Mouse (Mus musculus): ENCODE measurements around the gene Slc44a1. TPM values are rescaled to one million over a fixed set of nuclear protein-coding genes. Genes with fewer than 3 reads are reported as not detected.

Gene Slc44a1
- polyA plus RNA-seq, 1 experiment from 2014 or later, result 15.9 TPM

DNA sequence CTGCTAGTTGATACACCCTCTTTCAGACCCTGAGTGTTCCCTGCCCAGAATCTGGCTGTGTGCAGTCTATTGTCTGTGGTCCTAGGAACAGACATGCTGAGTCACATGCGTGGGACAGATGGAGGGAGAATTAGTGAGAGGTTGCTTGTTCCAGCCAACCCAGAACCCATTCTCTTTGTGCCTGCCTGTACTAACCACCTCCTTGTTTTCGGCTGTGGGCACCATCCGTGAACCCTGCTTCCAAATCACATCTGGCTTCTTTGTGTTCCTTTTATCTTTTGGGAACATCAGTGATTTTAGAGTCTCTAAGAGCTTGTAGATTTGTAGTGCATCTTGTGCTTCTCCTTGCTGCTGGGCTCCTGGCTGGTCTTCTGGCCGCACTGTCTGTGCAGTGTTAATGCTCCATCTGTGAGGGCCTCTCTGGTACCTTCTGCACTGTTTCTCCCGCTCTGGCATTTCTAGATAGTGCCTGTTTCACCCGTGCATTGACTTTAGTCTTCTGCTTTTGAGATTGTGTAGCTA is 75.9 kb downstream of the Slc44a1 start:
- Histone ChIP-seq H3K4me1 (replicated peaks) (peaks cover 44% of the 10 kb centered on the region), H3K9me3 (replicated peaks) (no peaks in the 10 kb centered on the region), H3K36me3 (no peaks in the 10 kb centered on the region; the same call in 1 of the 2 replicates), H3K27ac (no peak overlapping the region), H3K4me2 (no peak overlapping the region), H3K27me3 (no peaks in the 10 kb centered on the region), H3K4me3 (no peak overlapping the region), H3K9ac (no peak overlapping the region)
- no peak for ATAC-seq (replicated peaks; ENCODE audit: insufficient number of reproducible peaks, insufficient read depth, low FRiP score, low read depth)
- 56% methylated on average over 6 of the region's 6 CpGs for WGBS

- no peaks in the 10 kb centered on the region for H3K27me3 ChIP-seq
- H3K4me3 ChIP-seq, result no peak overlapping the region
- H3K36me3 ChIP-seq, result no peaks in the 10 kb centered on the region; the same call in 1 of the 2 replicates
- H3K9ac ChIP-seq, result no peak overlapping the region
- WGBS, result 78% methylated on average over 2 of the region's 2 CpGs
- no peak overlapping the region for H3K4me2 ChIP-seq
- no peaks in the 10 kb centered on the region for H3K9me3 ChIP-seq (replicated peaks)
- no peak for ATAC-seq (replicated peaks; ENCODE audit: insufficient number of reproducible peaks, insufficient read depth, low FRiP score, low read depth)
- peaks cover 16% of the 10 kb centered on the region for H3K4me1 ChIP-seq (replicated peaks)
- no peak overlapping the region for H3K27ac ChIP-seq
These were observed 79.2 kb downstream of the Slc44a1 start for GRCm38 (mm10) chr4:53519429-53519828.

DNA sequence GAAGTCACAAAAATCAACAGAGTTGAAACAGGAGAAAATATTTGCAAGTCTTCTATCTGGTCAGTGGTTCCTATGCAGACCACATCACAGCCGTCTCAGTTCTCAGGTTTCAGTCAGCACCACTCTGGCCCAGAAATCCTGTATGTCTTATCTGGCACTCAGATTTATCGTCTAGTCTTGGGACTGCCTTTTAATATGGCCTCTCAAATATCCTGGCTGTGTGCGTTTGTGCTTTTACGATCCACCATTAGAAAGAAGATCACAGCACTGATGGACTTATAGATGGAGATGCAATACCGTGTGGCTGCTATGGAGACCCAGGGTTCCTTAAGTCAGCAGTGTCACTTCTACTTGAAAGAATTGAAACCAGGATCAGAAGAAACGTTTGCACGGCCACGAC is 80.8 kb downstream of the Slc44a1 start:
- Histone ChIP-seq H3K4me3 (no peak overlapping the region), H3K27ac (no peak overlapping the region), H3K4me2 (no peak overlapping the region), H3K4me1 (replicated peaks) (peaks cover 10% of the 10 kb centered on the region), H3K9ac (no peak overlapping the region), H3K27me3 (no peaks in the 10 kb centered on the region), H3K9me3 (replicated peaks) (no peaks in the 10 kb centered on the region), H3K36me3 (no peaks in the 10 kb centered on the region; the same call in 1 of the 2 replicates)
- WGBS, result 60% methylated on average over 8 of the region's 8 CpGs
- ATAC-seq (replicated peaks; ENCODE audit: insufficient number of reproducible peaks, insufficient read depth, low FRiP score, low read depth), result no peak

- Histone ChIP-seq H3K27ac (no peak overlapping the region), H3K9ac (no peak overlapping the region), H3K9me3 (replicated peaks) (no peaks in the 10 kb centered on the region), H3K4me2 (no peak overlapping the region), H3K4me3 (no peak overlapping the region), H3K27me3 (no peaks in the 10 kb centered on the region), H3K36me3 (no peaks in the 10 kb centered on the region; the same call in 1 of the 2 replicates), H3K4me1 (replicated peaks) (peaks cover 13% of the 10 kb centered on the region)
- no peak for ATAC-seq (replicated peaks; ENCODE audit: insufficient number of reproducible peaks, insufficient read depth, low FRiP score, low read depth)
- WGBS, result 57% methylated on average over 8 of the region's 8 CpGs
These were observed 82.4 kb downstream of the Slc44a1 start for GRCm38 (mm10) chr4:53522655-53523054.

DNA sequence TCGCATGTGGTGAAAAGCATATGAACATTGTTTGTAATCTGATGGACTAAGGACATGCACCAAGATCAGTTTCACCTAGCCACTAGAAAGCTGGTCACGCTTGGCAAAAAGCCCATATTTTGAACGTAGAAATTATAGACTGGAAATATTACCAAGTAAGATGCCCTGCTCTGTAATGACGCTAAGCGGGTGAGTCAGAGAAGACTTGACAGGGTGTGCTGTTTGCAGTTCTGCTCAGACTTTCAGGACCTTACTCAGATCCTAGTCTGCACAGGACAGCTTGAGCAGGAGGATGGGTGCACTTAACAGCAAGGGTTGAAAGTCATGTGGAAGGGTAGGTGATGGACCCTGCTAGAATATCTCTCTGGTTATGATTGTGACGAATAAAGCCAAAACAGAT is 85.3 kb downstream of the Slc44a1 start:
- no peaks in the 10 kb centered on the region for H3K27me3 ChIP-seq
- WGBS, result 79% methylated on average over 6 of the region's 6 CpGs
- peaks cover 13% of the 10 kb centered on the region for H3K4me1 ChIP-seq (replicated peaks)
- H3K9me3 ChIP-seq (replicated peaks), result no peaks in the 10 kb centered on the region
- H3K27ac ChIP-seq, result no peak overlapping the region
- H3K4me2 ChIP-seq, result no peak overlapping the region
- no peak overlapping the region for H3K4me3 ChIP-seq
- no peak for ATAC-seq (replicated peaks; ENCODE audit: insufficient number of reproducible peaks, insufficient read depth, low FRiP score, low read depth)
- H3K36me3 ChIP-seq, result no peaks in the 10 kb centered on the region
- H3K9ac ChIP-seq, result no peak overlapping the region

GRCm38 (mm10) chr4:53525994-53526393 is 85.8 kb downstream of the Slc44a1 start:
- Histone ChIP-seq H3K36me3 (no peaks in the 10 kb centered on the region), H3K27ac (no peak overlapping the region), H3K9ac (no peak overlapping the region), H3K4me1 (replicated peaks) (peaks cover 13% of the 10 kb centered on the region), H3K4me2 (no peak overlapping the region), H3K27me3 (no peaks in the 10 kb centered on the region), H3K9me3 (replicated peaks) (no peaks in the 10 kb centered on the region), H3K4me3 (no peak overlapping the region)
- no peak for ATAC-seq (replicated peaks; ENCODE audit: insufficient number of reproducible peaks, insufficient read depth, low FRiP score, low read depth)
- WGBS, result 71% methylated on average over 1 of the region's 1 CpGs

DNA sequence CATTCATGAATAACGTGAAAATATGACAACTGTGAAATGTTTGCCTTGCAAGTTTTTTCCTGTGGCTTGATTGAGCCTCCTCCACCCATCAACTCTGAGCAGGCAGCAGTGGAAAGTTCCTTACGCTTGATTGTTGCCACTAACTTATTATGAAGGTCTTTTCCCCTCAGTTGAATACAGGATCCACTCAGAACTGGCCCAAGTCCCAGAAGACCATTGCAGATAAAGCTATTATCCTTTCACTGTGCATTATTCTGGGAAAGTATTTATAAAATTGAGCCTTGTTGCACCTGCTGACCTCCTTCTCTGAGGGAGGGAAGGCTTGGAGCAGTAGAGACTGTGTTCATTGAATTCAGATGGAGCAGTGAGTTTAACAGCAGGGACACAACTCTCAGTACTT is 86.2 kb downstream of the Slc44a1 start:
- Histone ChIP-seq H3K4me3 (no peak overlapping the region), H3K4me2 (no peak overlapping the region), H3K27me3 (no peaks in the 10 kb centered on the region), H3K4me1 (replicated peaks) (peaks cover 13% of the 10 kb centered on the region), H3K9ac (no peak overlapping the region), H3K36me3 (no peaks in the 10 kb centered on the region), H3K9me3 (replicated peaks) (no peaks in the 10 kb centered on the region), H3K27ac (no peak overlapping the region)
- WGBS, result 29% methylated on average over 2 of the region's 2 CpGs
- no peak for ATAC-seq (replicated peaks; ENCODE audit: insufficient number of reproducible peaks, insufficient read depth, low FRiP score, low read depth)

DNA sequence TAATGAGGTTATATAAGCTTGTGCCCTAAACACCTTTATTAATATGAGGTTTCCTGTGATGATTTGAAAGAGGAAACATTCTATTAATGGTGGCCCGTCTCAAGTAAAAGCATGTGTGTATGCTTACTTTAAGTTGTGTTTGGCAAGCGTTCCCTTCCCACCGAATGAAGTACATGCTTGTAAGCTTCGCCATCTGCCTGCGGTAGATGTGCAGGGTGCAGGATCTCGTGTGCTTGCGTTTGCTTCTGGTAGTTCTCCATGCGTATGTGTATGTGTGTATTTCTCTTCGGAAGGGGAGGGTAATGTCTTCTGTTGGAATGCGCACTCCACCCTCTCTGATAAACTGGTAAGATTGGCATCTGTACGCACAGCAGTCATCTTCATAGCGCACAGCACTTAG is 95.6 kb downstream of the Slc44a1 start:
- no peak for ATAC-seq (replicated peaks; ENCODE audit: insufficient number of reproducible peaks, insufficient read depth, low FRiP score, low read depth)
- H3K27me3 ChIP-seq, result no peaks in the 10 kb centered on the region
- 88% methylated on average over 12 of the region's 12 CpGs for WGBS
- no peak overlapping the region for H3K27ac ChIP-seq
- H3K4me2 ChIP-seq, result no peak overlapping the region
- no peak overlapping the region for H3K4me3 ChIP-seq
- H3K36me3 ChIP-seq, result no peaks in the 10 kb centered on the region
- no peaks in the 10 kb centered on the region for H3K9me3 ChIP-seq (replicated peaks)
- no peak overlapping the region for H3K9ac ChIP-seq
- H3K4me1 ChIP-seq (replicated peaks), result 0 out of 2 replicates have a peak, but pooled peaks cover 3% of the 10 kb centered on the region

DNA sequence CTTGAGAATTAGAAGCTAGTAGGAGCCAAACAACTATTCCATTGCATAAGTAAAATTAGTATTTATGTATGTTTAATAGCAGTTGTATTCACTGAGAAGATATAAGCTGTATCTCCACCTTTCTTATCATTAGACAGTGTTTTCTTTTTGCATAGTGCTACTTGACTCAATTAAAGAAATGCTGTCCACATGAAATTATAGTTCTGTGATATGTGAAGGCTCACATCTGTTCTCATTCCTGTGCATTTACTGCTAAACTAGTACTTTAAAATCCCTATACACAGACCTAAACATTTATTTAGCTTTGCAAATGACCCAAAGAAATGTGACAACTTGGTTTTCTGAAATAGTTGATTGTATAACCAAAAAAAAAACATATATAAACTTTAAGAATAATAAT is 96.9 kb downstream of the Slc44a1 start:
- Histone ChIP-seq H3K27me3 (no peaks in the 10 kb centered on the region), H3K9me3 (replicated peaks) (no peaks in the 10 kb centered on the region), H3K36me3 (0 out of 2 replicates have a peak, but pooled peaks cover under 1% of the 10 kb centered on the region), H3K9ac (no peak overlapping the region), H3K4me3 (no peak overlapping the region), H3K4me1 (replicated peaks) (0 out of 2 replicates have a peak, but pooled peaks cover 3% of the 10 kb centered on the region), H3K27ac (no peak overlapping the region), H3K4me2 (no peak overlapping the region)
- no peak for ATAC-seq (replicated peaks; ENCODE audit: insufficient number of reproducible peaks, insufficient read depth, low FRiP score, low read depth)

DNA sequence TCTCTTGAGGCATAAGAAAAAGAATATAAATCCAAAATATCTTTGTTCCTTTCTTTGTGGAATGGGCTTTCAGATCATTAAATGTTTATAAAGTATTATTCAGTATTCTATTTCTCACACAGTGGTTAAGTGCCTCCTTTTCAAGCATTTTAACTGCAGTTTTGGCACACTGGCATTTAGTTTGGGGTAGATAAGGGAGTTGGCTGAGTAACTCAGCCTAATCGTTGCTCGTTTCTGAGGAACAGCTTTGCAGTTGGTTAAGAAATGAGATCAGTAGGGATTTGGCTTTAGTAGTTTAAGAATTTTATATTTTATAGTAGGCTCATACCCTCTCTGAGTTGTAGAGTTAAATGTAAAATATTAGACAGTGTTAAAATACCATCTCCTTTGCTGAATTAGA is 97.3 kb downstream of the Slc44a1 start:
- H3K27me3 ChIP-seq, result no peaks in the 10 kb centered on the region
- ATAC-seq (replicated peaks; ENCODE audit: insufficient number of reproducible peaks, insufficient read depth, low FRiP score, low read depth), result no peak
- no peak overlapping the region for H3K27ac ChIP-seq
- no peak overlapping the region for H3K4me3 ChIP-seq
- no peak overlapping the region for H3K4me2 ChIP-seq
- H3K9ac ChIP-seq, result no peak overlapping the region
- 38% methylated on average over 2 of the region's 2 CpGs for WGBS
- 0 out of 2 replicates have a peak, but pooled peaks cover 3% of the 10 kb centered on the region for H3K36me3 ChIP-seq
- H3K9me3 ChIP-seq (replicated peaks), result no peaks in the 10 kb centered on the region
- 0 out of 2 replicates have a peak, but pooled peaks cover 3% of the 10 kb centered on the region for H3K4me1 ChIP-seq (replicated peaks)

DNA sequence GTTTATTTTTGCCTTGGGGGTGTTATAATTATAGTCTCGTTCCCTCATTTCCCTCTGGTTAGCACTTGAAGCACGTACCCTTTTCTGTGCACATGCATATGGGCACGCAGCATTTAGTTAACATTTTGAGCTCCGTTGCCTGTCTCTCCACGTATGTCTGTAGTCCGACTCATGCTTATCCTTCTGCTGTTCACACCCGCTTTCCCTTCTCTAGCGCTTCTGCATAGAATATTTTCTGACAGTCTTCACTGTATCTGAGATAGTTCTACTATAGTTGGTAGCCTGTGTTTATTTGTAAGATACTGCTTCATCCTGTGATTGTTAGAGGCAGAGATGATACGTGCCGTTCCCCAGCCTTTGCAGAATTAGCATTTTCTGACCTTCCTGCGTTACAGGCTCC is 98.4 kb downstream of the Slc44a1 start:
- H3K4me3 ChIP-seq, result no peak overlapping the region
- no peak overlapping the region for H3K4me2 ChIP-seq
- no peak for ATAC-seq (replicated peaks; ENCODE audit: insufficient number of reproducible peaks, insufficient read depth, low FRiP score, low read depth)
- H3K9me3 ChIP-seq (replicated peaks), result no peaks in the 10 kb centered on the region
- H3K36me3 ChIP-seq, result 0 out of 2 replicates have a peak, but pooled peaks cover 3% of the 10 kb centered on the region
- no peak overlapping the region for H3K9ac ChIP-seq
- H3K4me1 ChIP-seq (replicated peaks), result 0 out of 2 replicates have a peak, but pooled peaks cover 3% of the 10 kb centered on the region
- no peak overlapping the region for H3K27ac ChIP-seq
- no peaks in the 10 kb centered on the region for H3K27me3 ChIP-seq
- WGBS, result 73% methylated on average over 11 of the region's 11 CpGs

- ATAC-seq (replicated peaks; ENCODE audit: insufficient number of reproducible peaks, insufficient read depth, low FRiP score, low read depth), result no peak
- Histone ChIP-seq H3K4me1 (replicated peaks) (0 out of 2 replicates have a peak, but pooled peaks cover 3% of the 10 kb centered on the region), H3K9ac (no peak overlapping the region), H3K4me3 (no peak overlapping the region), H3K36me3 (0 out of 2 replicates have a peak, but pooled peaks cover 3% of the 10 kb centered on the region), H3K27me3 (no peaks in the 10 kb centered on the region), H3K9me3 (replicated peaks) (no peaks in the 10 kb centered on the region), H3K27ac (no peak overlapping the region), H3K4me2 (no peak overlapping the region)
- WGBS, result 87% methylated on average over 11 of the region's 11 CpGs
These were observed 99.7 kb downstream of the Slc44a1 start for GRCm38 (mm10) chr4:53539929-53540328.

Measured in heart, embryonic 15.5 days (tissue).